Mouse (Mus musculus): ENCODE results near the gene Ctnnbl1. TPM values are rescaled to one million over a fixed set of nuclear protein-coding genes. Genes with fewer than 3 reads are reported as not detected.

Gene Ctnnbl1
- polyA plus RNA-seq, 2 experiments = 11.6 to 19.2 TPM

- ATAC-seq (ENCODE audit: insufficient read depth) (no peak), DNase-seq (ENCODE audit: low read depth in 3 of 3, low spot score in 3 of 3) (no peak)
- Histone ChIP-seq H3K9ac (replicated peaks) (no peak overlapping the region), H3K4me3 (ENCODE audit: insufficient read depth in 1 of 2, low read depth in 2 of 2, low read length in 2 of 2) (no peak overlapping the region), H3K27me3 (ENCODE audit: control insufficient read depth, insufficient read depth, low read length) (no peaks in the 10 kb centered on the region), H3K27ac (no peak overlapping the region), H3K4me1 (replicated peaks; ENCODE audit: control insufficient read depth in 2 of 2, insufficient read depth in 2 of 2, low read length in 1 of 2) (peaks cover 0 to 4% of the 10 kb centered on the region in 2 experiments; a peak in 1 of 4 replicates), H3K9me3 (ENCODE audit: control insufficient read depth, low read length) (no peaks in the 10 kb centered on the region), H3K4me2 (ENCODE audit: low read depth) (no peak overlapping the region), H3K36me3 (replicated peaks; ENCODE audit: control insufficient read depth, insufficient read depth, low read depth) (no peaks in the 10 kb centered on the region)
- WGBS (ENCODE audit: insufficient replicate concordance) = 66% methylated on average over 8 of the region's 8 CpGs
- TF ChIP-seq CTCF (IDR thresholded peaks at IDR 0.05; ENCODE audit: low read depth) (no peak), EP300 (IDR thresholded peaks at IDR 0.05; ENCODE audit: low read depth) (no peak)
Measured at GRCm38 (mm10) chr2:157750481-157750880, 13.3 kb downstream of the Ctnnbl1 start.

- TF ChIP-seq CTCF (IDR thresholded peaks at IDR 0.05; ENCODE audit: low read depth) = no peak
- no peak for TF ChIP-seq EP300 (IDR thresholded peaks at IDR 0.05; ENCODE audit: low read depth)
- H3K9me3 ChIP-seq (ENCODE audit: control insufficient read depth, low read length) = no peaks in the 10 kb centered on the region
- DNase-seq (ENCODE audit: low read depth in 3 of 3, low spot score in 3 of 3) (no peak), ATAC-seq (ENCODE audit: insufficient read depth) (no peak)
- H3K27ac ChIP-seq = no peak overlapping the region
- 68% methylated on average over 12 of the region's 12 CpGs for WGBS (ENCODE audit: insufficient replicate concordance)
- no peak overlapping the region for H3K4me3 ChIP-seq (ENCODE audit: insufficient read depth in 1 of 2, low read depth in 2 of 2, low read length in 2 of 2)
- H3K27me3 ChIP-seq (ENCODE audit: control insufficient read depth, insufficient read depth, low read length) = no peaks in the 10 kb centered on the region
- H3K4me2 ChIP-seq (ENCODE audit: low read depth) = no peak overlapping the region
- no peak overlapping the region for H3K9ac ChIP-seq (replicated peaks)
- H3K36me3 ChIP-seq (replicated peaks; ENCODE audit: control insufficient read depth, insufficient read depth, low read depth) = no peaks in the 10 kb centered on the region
- H3K4me1 ChIP-seq (replicated peaks; ENCODE audit: control insufficient read depth in 2 of 2, insufficient read depth in 2 of 2, low read length in 1 of 2) = peaks cover 0 to 4% of the 10 kb centered on the region in 2 experiments; a peak in 1 of 4 replicates
Measured at GRCm38 (mm10) chr2:157750926-157751588, 13.9 kb downstream of the Ctnnbl1 start.

GRCm38 (mm10) chr2:157751589-157752373, 14.6 kb downstream of the Ctnnbl1 start:
- no peak for ATAC-seq (ENCODE audit: insufficient read depth)
- no peak overlapping the region for H3K27ac ChIP-seq
- 70% methylated on average over 22 of the region's 22 CpGs for WGBS (ENCODE audit: insufficient replicate concordance)
- no peaks in the 10 kb centered on the region for H3K9me3 ChIP-seq (ENCODE audit: control insufficient read depth, low read length)
- no peaks in the 10 kb centered on the region for H3K36me3 ChIP-seq (replicated peaks; ENCODE audit: control insufficient read depth, insufficient read depth, low read depth)
- H3K4me3 ChIP-seq (ENCODE audit: insufficient read depth in 1 of 2, low read depth in 2 of 2, low read length in 2 of 2) = no peak overlapping the region
- H3K27me3 ChIP-seq (ENCODE audit: control insufficient read depth, insufficient read depth, low read length) = no peaks in the 10 kb centered on the region
- DNase-seq (ENCODE audit: low read depth in 3 of 3, low spot score in 3 of 3) = no peak
- no peak overlapping the region for H3K4me2 ChIP-seq (ENCODE audit: low read depth)
- H3K9ac ChIP-seq (replicated peaks) = no peak overlapping the region
- H3K4me1 ChIP-seq (replicated peaks; ENCODE audit: control insufficient read depth in 2 of 2, insufficient read depth in 2 of 2, low read length in 1 of 2) = peaks cover 0 to 4% of the 10 kb centered on the region in 2 experiments; a peak in 1 of 4 replicates
- no peak for TF ChIP-seq CTCF (IDR thresholded peaks at IDR 0.05; ENCODE audit: low read depth)
- no peak for TF ChIP-seq EP300 (IDR thresholded peaks at IDR 0.05; ENCODE audit: low read depth)

GRCm38 (mm10) chr2:157752374-157752743, 15.2 kb downstream of the Ctnnbl1 start:
- DNase-seq (ENCODE audit: low read depth in 3 of 3, low spot score in 3 of 3) = peak in 1 of 3 experiments; percentile 6
- Histone ChIP-seq H3K4me3 (ENCODE audit: insufficient read depth in 1 of 2, low read depth in 2 of 2, low read length in 2 of 2) (no peak overlapping the region), H3K4me2 (ENCODE audit: low read depth) (no peak overlapping the region), H3K9me3 (ENCODE audit: control insufficient read depth, low read length) (no peaks in the 10 kb centered on the region), H3K27ac (no peak overlapping the region), H3K4me1 (replicated peaks; ENCODE audit: control insufficient read depth in 2 of 2, insufficient read depth in 2 of 2, low read length in 1 of 2) (peaks cover 0 to 4% of the 10 kb centered on the region in 2 experiments; a peak in 1 of 4 replicates), H3K36me3 (replicated peaks; ENCODE audit: control insufficient read depth, insufficient read depth, low read depth) (no peaks in the 10 kb centered on the region), H3K9ac (replicated peaks) (no peak overlapping the region), H3K27me3 (ENCODE audit: control insufficient read depth, insufficient read depth, low read length) (no peaks in the 10 kb centered on the region)
- no peak for ATAC-seq (ENCODE audit: insufficient read depth)
- no peak for TF ChIP-seq CTCF (IDR thresholded peaks at IDR 0.05; ENCODE audit: low read depth)
- no peak for TF ChIP-seq EP300 (IDR thresholded peaks at IDR 0.05; ENCODE audit: low read depth)
- 54% methylated on average over 7 of the region's 7 CpGs for WGBS (ENCODE audit: insufficient replicate concordance)

GRCm38 (mm10) chr2:157755771-157756170, 18.6 kb downstream of the Ctnnbl1 start:
- peaks cover 0 to 8% of the 10 kb centered on the region in 2 experiments; a peak in 2 of 4 replicates for H3K4me1 ChIP-seq (replicated peaks; ENCODE audit: control insufficient read depth in 2 of 2, insufficient read depth in 2 of 2, low read length in 1 of 2)
- no peaks in the 10 kb centered on the region for H3K27me3 ChIP-seq (ENCODE audit: control insufficient read depth, insufficient read depth, low read length)
- no peaks in the 10 kb centered on the region for H3K9me3 ChIP-seq (ENCODE audit: control insufficient read depth, low read length)
- no peak overlapping the region for H3K27ac ChIP-seq
- no peak overlapping the region for H3K9ac ChIP-seq (replicated peaks)
- no peak overlapping the region for H3K4me3 ChIP-seq (ENCODE audit: insufficient read depth in 1 of 2, low read depth in 2 of 2, low read length in 2 of 2)
- TF ChIP-seq EP300 (IDR thresholded peaks at IDR 0.05; ENCODE audit: low read depth) = no peak
- TF ChIP-seq CTCF (IDR thresholded peaks at IDR 0.05; ENCODE audit: low read depth) = no peak
- H3K4me2 ChIP-seq (ENCODE audit: low read depth) = no peak overlapping the region
- no peak for DNase-seq (ENCODE audit: low read depth in 3 of 3, low spot score in 3 of 3)
- no peaks in the 10 kb centered on the region for H3K36me3 ChIP-seq (replicated peaks; ENCODE audit: control insufficient read depth, insufficient read depth, low read depth)
- no peak for ATAC-seq (ENCODE audit: insufficient read depth)
- 77% methylated on average over 7 of the region's 7 CpGs for WGBS (ENCODE audit: insufficient replicate concordance)

Measured in liver, embryonic 14.5 days (tissue).